Mouse (Mus musculus): ENCODE results near the gene Meaf6.

DNA sequence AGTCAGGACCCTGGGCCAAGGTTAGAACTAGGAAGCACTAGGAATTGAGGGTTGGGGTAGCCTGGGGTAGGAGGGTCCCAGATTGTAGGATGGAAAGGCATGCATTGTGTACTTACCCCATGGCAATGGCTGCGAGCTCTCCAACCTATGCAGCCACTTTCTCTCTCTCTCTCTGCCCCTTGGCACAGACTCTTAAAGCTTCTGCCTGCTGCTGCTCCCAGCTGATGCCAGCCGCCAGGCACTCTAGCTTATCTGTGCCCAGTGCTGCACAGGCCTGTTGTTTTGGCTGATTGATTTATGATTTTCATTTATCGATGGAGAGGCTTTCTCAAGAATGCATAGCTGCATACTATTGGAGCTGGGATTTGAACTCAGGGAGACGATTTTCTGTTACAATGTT is 63.0 kb downstream of the Meaf6 start:
- TF ChIP-seq CTCF (IDR thresholded peaks at IDR 0.05; ENCODE audit: low read depth) (no peak), EP300 (optimal IDR thresholded peaks at IDR 0.05) (no peak)

Measured in stomach, postnatal 0 days (tissue).